Mouse (Mus musculus) lung, embryonic 15.5 days (tissue): ENCODE data around the gene Glra3. TPM values are rescaled to one million over a fixed set of nuclear protein-coding genes. Genes with fewer than 3 reads are reported as not detected.

Experiments
- ATAC-seq: fragments of 200-750 bp; cut with Nextera tagmentation; 2 replicates; pipeline ENCODE4 v1.8.0; 2017; ENCODE audit warnings: moderate number of reproducible peaks, borderline replicate concordance; ENCODE audit not compliant: low FRiP score, low TSS enrichment; ENCODE audit errors: extremely low read depth
- H3K27ac ChIP-seq: fragments of 300-500 bp; sonication (generic); 2 replicates; pipeline ENCODE4 v1.5.1; 2015; ENCODE audit warnings: moderate library complexity, mild to moderate bottlenecking, inconsistent platforms
- H3K27me3 ChIP-seq: fragments of 300-500 bp; sonication (generic); 2 replicates; pipeline ENCODE4 v1.6.1; 2015; ENCODE audit warnings: inconsistent platforms
- H3K36me3 ChIP-seq: fragments of 300-500 bp; sonication (generic); 2 replicates; pipeline ENCODE4 v1.6.1; 2015; ENCODE audit warnings: inconsistent platforms
- H3K4me1 ChIP-seq: fragments of 300-500 bp; sonication (generic); 2 replicates; pipeline ENCODE4 v1.6.1; 2015; ENCODE audit warnings: inconsistent platforms
- H3K4me2 ChIP-seq: fragments of 300-500 bp; sonication (generic); 2 replicates; pipeline ENCODE4 v1.6.1; 2015; ENCODE audit warnings: inconsistent platforms, mild to moderate bottlenecking, moderate library complexity
- H3K4me3 ChIP-seq: fragments of 300-500 bp; sonication (generic); 2 replicates; pipeline ENCODE4 v1.5.1; 2015; ENCODE audit warnings: mild to moderate bottlenecking, inconsistent platforms
- H3K9ac ChIP-seq: fragments of 300-500 bp; sonication (generic); 2 replicates; pipeline ENCODE4 v1.6.1; 2015; ENCODE audit warnings: inconsistent platforms
- H3K9me3 ChIP-seq: fragments of 300-500 bp; sonication (generic); 2 replicates; pipeline ENCODE4 v1.6.1; 2016; ENCODE audit warnings: inconsistent platforms
- WGBS: fragments of 180-500 bp; shearing (Covaris S2); methylation state at CpG from one replicate; pipeline ENCODE4 v1.1.7; 2015; 5-methylcytosine and 5-hydroxymethylcytosine counted together
- polyA plus RNA-seq: library from polyadenylated mRNA; unstranded; fragments of >200 nt; fragmentation: Nextera tagmentation; extraction: Ambion mirVana; gene quantifications from 2 replicates; pipeline ENCODE4 v1.2.1, GENCODE M21; 2015

Gene Glra3
- polyA plus RNA-seq, 1 experiment from 2014 or later = not detected

GRCm38 (mm10) chr8:56150697-56151096 lies 210.4 kb downstream of the Glra3 start:
- Histone ChIP-seq H3K4me1 (no peaks in the 10 kb centered on the region), H3K36me3 (no peaks in the 10 kb centered on the region), H3K4me2 (no peak overlapping the region), H3K27ac (no peak overlapping the region), H3K27me3 (no peaks in the 10 kb centered on the region), H3K9ac (no peak overlapping the region), H3K4me3 (no peak overlapping the region), H3K9me3 (no peaks in the 10 kb centered on the region)
- 71% methylated on average over 1 of the region's 1 CpGs for WGBS
- no peak for ATAC-seq

GRCm38 (mm10) chr8:56151574-56151973 lies 211.3 kb downstream of the Glra3 start:
- Histone ChIP-seq H3K4me2 (no peak overlapping the region), H3K4me3 (no peak overlapping the region), H3K27ac (no peak overlapping the region), H3K9ac (no peak overlapping the region), H3K27me3 (no peaks in the 10 kb centered on the region), H3K4me1 (no peaks in the 10 kb centered on the region), H3K9me3 (no peaks in the 10 kb centered on the region), H3K36me3 (no peaks in the 10 kb centered on the region)
- 77% methylated on average over 5 of the region's 5 CpGs for WGBS
- ATAC-seq = no peak

DNA sequence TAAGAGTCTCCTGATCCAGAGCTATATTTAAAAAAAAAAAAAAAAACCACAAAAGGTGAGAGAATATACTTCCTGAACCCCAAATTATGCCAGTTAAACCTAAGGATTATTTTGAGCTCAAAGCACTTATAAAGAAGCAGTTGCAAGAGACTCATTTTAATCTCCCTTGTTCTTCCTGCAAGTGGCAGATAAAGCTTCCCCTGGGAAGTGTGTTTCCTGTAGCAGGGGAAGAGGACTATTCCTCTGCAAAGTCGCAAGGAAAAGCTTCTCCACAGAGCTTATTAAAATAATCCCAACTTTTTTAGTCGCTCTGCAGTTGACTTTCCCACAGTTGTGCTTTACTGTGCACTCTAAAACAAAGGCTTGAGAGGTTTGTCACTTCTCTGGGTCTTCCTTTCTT lies 218.7 kb downstream of the Glra3 start:
- no peak overlapping the region for H3K9ac ChIP-seq
- H3K36me3 ChIP-seq = no peaks in the 10 kb centered on the region
- no peaks in the 10 kb centered on the region for H3K9me3 ChIP-seq
- no peak overlapping the region for H3K27ac ChIP-seq
- no peak overlapping the region for H3K4me2 ChIP-seq
- ATAC-seq = no peak
- H3K4me1 ChIP-seq = no peaks in the 10 kb centered on the region
- 36% methylated on average over 2 of the region's 2 CpGs for whole genome bisulfite sequencing
- H3K4me3 ChIP-seq = no peak overlapping the region
- H3K27me3 ChIP-seq = no peaks in the 10 kb centered on the region

Other genes starting within 250 kb of the Glra3 start
- not detected in 2 replicates for gene Adam29, start 33.5 kb upstream of the Glra3 start, polyA plus RNA-seq